Mouse (Mus musculus): Measurements from ENCODE around the gene Npr1. TPM values are rescaled to one million over a fixed set of nuclear protein-coding genes. Genes with fewer than 3 reads are reported as not detected.

Gene Npr1
- polyA plus RNA-seq, 1 experiment from 2014 or later: 24.3 TPM

DNA sequence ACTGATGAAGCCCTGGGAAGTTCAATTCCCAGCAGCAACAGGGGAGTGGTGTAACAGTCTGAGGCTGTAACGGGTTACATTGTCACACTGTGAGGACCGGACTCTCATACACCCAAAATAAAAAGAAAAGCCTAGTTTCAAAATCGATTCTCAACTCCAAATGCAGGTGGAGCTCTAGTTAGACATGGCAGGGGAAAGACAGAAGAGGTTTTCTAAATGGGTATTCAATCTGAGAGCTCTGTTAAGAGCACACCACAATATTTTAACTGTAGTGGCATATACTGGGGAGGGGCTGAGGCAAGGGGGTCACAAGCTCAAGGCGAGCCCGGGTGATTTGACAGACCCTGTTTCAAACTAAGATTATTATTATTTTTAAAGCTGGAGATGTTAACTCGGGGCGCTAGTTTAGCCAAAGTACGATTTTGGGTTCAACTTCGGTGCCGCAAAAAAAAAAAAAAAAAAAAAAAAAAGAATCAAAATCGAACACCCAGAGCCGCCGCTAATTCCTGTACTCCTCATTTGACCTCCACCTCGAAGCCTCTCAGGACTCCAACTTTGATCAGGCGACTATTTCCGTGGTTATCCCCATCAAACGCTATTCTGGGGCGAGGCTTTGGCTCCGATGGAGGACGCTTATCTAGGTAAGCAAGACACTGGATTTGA is 42.8 kb upstream of the Npr1 start:
- Histone ChIP-seq H3K27me3 (ENCODE audit: control insufficient read depth, insufficient read depth, low read depth, low read length) (no peaks in the 10 kb centered on the region), H3K4me3 (ENCODE audit: low read length) (peak overlapping the region; percentile 98), H3K4me2 (ENCODE audit: low read depth, low read length) (peak overlapping the region; percentile 86), H3K27ac (ENCODE audit: low read length) (peak overlapping the region; percentile 93), H3K9ac (ENCODE audit: low read length) (peak overlapping the region; percentile 99), H3K4me1 (replicated peaks; ENCODE audit: control insufficient read depth, insufficient read depth, low read length) (peaks cover 20% of the 10 kb centered on the region), H3K9me3 (ENCODE audit: control insufficient read depth, low read length) (no peaks in the 10 kb centered on the region), H3K36me3 (ENCODE audit: control insufficient read depth, insufficient read depth, low read length) (peaks cover 22% of the 10 kb centered on the region)
- no peak for ATAC-seq (ENCODE audit: low read depth)
- WGBS: 2% methylated on average over 20 of the region's 20 CpGs

GRCm38 (mm10) chr3:90506362-90506761 is 40.7 kb upstream of the Npr1 start:
- no peak for ATAC-seq (ENCODE audit: low read depth)

DNA sequence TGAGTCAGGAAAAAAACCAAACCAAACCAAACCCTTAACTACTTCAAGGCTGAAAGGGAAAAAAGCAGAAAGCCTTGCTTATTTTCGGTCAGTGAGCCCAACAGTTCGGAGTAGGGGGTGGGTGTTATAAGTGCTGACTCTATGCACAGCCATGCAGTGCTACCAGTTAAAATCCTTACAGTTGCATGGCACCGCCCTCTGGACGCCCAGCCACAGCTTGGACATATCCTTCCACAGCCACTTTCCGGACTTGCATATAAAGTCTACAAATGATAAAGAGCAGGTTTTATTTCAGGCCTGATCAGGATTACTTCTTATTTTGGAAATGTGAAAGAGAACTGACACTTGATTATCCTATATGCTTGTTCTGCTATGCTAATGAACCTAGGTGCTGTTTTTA is 39.5 kb upstream of the Npr1 start:
- H3K4me2 ChIP-seq (ENCODE audit: low read depth, low read length): no peak overlapping the region
- H3K9me3 ChIP-seq (ENCODE audit: control insufficient read depth, low read length): no peaks in the 10 kb centered on the region
- H3K4me3 ChIP-seq (ENCODE audit: low read length): no peak overlapping the region
- no peak overlapping the region for H3K27ac ChIP-seq (ENCODE audit: low read length)
- peaks cover 25% of the 10 kb centered on the region for H3K4me1 ChIP-seq (replicated peaks; ENCODE audit: control insufficient read depth, insufficient read depth, low read length)
- no peaks in the 10 kb centered on the region for H3K27me3 ChIP-seq (ENCODE audit: control insufficient read depth, insufficient read depth, low read depth, low read length)
- H3K9ac ChIP-seq (ENCODE audit: low read length): no peak overlapping the region
- 84% methylated on average over 5 of the region's 5 CpGs for WGBS
- ATAC-seq (ENCODE audit: low read depth): no peak
- H3K36me3 ChIP-seq (ENCODE audit: control insufficient read depth, insufficient read depth, low read length): peaks cover 42% of the 10 kb centered on the region

More at GRCm38 (mm10) chr3:90506362-90506761, 40.7 kb upstream of the Npr1 start:
- no peaks in the 10 kb centered on the region for H3K27me3 ChIP-seq (ENCODE audit: control insufficient read depth, insufficient read depth, low read depth, low read length)
- 56% methylated on average over 3 of the region's 3 CpGs for WGBS
- no peak overlapping the region for H3K4me2 ChIP-seq (ENCODE audit: low read depth, low read length)
- no peak overlapping the region for H3K4me3 ChIP-seq (ENCODE audit: low read length)
- no peak overlapping the region for H3K27ac ChIP-seq (ENCODE audit: low read length)
- peaks cover 25% of the 10 kb centered on the region for H3K4me1 ChIP-seq (replicated peaks; ENCODE audit: control insufficient read depth, insufficient read depth, low read length)
- no peaks in the 10 kb centered on the region for H3K9me3 ChIP-seq (ENCODE audit: control insufficient read depth, low read length)
- H3K36me3 ChIP-seq (ENCODE audit: control insufficient read depth, insufficient read depth, low read length): peaks cover 38% of the 10 kb centered on the region
- H3K9ac ChIP-seq (ENCODE audit: low read length): no peak overlapping the region

- Histone ChIP-seq H3K27me3 (ENCODE audit: control insufficient read depth, insufficient read depth, low read depth, low read length) (no peaks in the 10 kb centered on the region), H3K36me3 (ENCODE audit: control insufficient read depth, insufficient read depth, low read length) (peaks cover 52% of the 10 kb centered on the region), H3K4me3 (ENCODE audit: low read length) (no peak overlapping the region), H3K4me2 (ENCODE audit: low read depth, low read length) (no peak overlapping the region), H3K4me1 (replicated peaks; ENCODE audit: control insufficient read depth, insufficient read depth, low read length) (peaks cover 22% of the 10 kb centered on the region), H3K9ac (ENCODE audit: low read length) (no peak overlapping the region), H3K9me3 (ENCODE audit: control insufficient read depth, low read length) (no peaks in the 10 kb centered on the region), H3K27ac (ENCODE audit: low read length) (no peak overlapping the region)
- WGBS: 55% methylated on average over 4 of the region's 4 CpGs
- ATAC-seq (ENCODE audit: low read depth): no peak
Observed at GRCm38 (mm10) chr3:90503444-90503843, 37.8 kb upstream of the Npr1 start.

DNA sequence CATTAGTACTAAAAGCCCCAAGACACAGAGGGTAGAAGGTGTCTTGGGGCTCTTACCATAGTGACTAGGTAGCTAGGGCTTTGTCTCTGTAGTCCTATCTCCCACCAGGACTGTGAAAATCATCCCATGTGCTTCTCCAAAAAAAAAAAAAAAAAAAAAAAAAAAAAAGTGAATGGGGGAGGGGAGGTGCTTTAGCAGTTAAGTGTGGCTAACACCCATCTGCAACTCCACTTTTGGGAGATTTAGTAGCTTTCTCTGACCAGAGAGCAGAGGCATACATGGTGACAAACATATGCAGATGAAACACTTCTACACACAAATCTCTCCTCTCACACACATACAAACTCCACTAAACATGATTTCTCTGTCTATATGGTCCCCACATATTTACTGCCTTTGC is 31.9 kb upstream of the Npr1 start:
- H3K4me2 ChIP-seq (ENCODE audit: low read depth, low read length): no peak overlapping the region
- H3K9ac ChIP-seq (ENCODE audit: low read length): no peak overlapping the region
- no peaks in the 10 kb centered on the region for H3K27me3 ChIP-seq (ENCODE audit: control insufficient read depth, insufficient read depth, low read depth, low read length)
- H3K4me3 ChIP-seq (ENCODE audit: low read length): no peak overlapping the region
- H3K4me1 ChIP-seq (replicated peaks; ENCODE audit: control insufficient read depth, insufficient read depth, low read length): no peaks in the 10 kb centered on the region; the same call in 1 of the 2 replicates
- H3K36me3 ChIP-seq (ENCODE audit: control insufficient read depth, insufficient read depth, low read length): peaks cover 50% of the 10 kb centered on the region
- H3K9me3 ChIP-seq (ENCODE audit: control insufficient read depth, low read length): no peaks in the 10 kb centered on the region
- no peak overlapping the region for H3K27ac ChIP-seq (ENCODE audit: low read length)
- ATAC-seq (ENCODE audit: low read depth): no peak

DNA sequence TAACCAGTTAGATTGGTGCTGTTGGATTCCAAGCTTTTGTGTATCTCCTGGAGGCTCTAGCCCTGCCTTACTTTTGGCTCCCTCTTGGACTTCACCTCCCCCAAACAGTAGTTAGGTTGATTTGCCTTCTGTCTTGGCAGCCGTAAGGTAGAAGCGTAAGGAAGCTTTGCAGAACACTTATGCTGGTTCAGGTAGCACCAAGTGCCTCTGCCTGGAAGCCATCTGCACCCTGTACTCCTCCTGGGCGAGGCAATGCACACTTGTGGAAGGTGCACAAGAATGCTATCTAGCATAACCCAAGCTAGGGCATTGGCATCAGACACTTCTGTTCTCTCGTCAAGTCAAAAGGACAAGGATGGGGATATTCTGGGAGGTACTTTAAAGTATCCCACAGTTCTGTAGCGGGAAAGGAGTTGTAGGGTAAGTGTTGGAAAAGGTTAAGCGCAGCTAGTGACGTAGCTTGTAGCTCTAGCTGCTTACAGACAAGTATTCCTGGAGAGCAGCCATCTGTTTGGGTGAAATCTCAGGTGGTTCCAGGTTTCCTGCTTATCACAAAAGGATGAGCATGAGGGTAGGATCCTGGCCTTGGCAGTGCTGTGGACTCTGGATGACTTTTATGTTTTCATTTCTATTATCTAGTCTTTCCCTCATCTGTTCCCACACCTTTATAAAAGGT is 30.3 kb upstream of the Npr1 start:
- no peaks in the 10 kb centered on the region; the same call in 1 of the 2 replicates for H3K4me1 ChIP-seq (replicated peaks; ENCODE audit: control insufficient read depth, insufficient read depth, low read length)
- no peaks in the 10 kb centered on the region for H3K27me3 ChIP-seq (ENCODE audit: control insufficient read depth, insufficient read depth, low read depth, low read length)
- H3K36me3 ChIP-seq (ENCODE audit: control insufficient read depth, insufficient read depth, low read length): peaks cover 36% of the 10 kb centered on the region
- no peak for ATAC-seq (ENCODE audit: low read depth)
- H3K4me2 ChIP-seq (ENCODE audit: low read depth, low read length): no peak overlapping the region
- WGBS: 81% methylated on average over 7 of the region's 7 CpGs
- H3K4me3 ChIP-seq (ENCODE audit: low read length): no peak overlapping the region
- H3K9me3 ChIP-seq (ENCODE audit: control insufficient read depth, low read length): no peaks in the 10 kb centered on the region
- H3K27ac ChIP-seq (ENCODE audit: low read length): no peak overlapping the region
- H3K9ac ChIP-seq (ENCODE audit: low read length): no peak overlapping the region

- WGBS: 50% methylated on average over 4 of the region's 4 CpGs
- Histone ChIP-seq H3K27me3 (ENCODE audit: control insufficient read depth, insufficient read depth, low read depth, low read length) (no peaks in the 10 kb centered on the region), H3K4me2 (ENCODE audit: low read depth, low read length) (no peak overlapping the region), H3K36me3 (ENCODE audit: control insufficient read depth, insufficient read depth, low read length) (peaks cover 29% of the 10 kb centered on the region), H3K9ac (ENCODE audit: low read length) (no peak overlapping the region), H3K27ac (ENCODE audit: low read length) (peak overlapping the region; percentile 32; the same call in 1 of the 2 replicates), H3K4me3 (ENCODE audit: low read length) (no peak overlapping the region), H3K9me3 (ENCODE audit: control insufficient read depth, low read length) (no peaks in the 10 kb centered on the region), H3K4me1 (replicated peaks; ENCODE audit: control insufficient read depth, insufficient read depth, low read length) (peaks cover 10% of the 10 kb centered on the region)
- ATAC-seq (ENCODE audit: low read depth): no peak
Observed at GRCm38 (mm10) chr3:90493831-90494540, 28.3 kb upstream of the Npr1 start.

GRCm38 (mm10) chr3:90491350-90491749 is 25.7 kb upstream of the Npr1 start:
- no peak overlapping the region for H3K4me2 ChIP-seq (ENCODE audit: low read depth, low read length)
- no peak for ATAC-seq (ENCODE audit: low read depth)
- H3K9ac ChIP-seq (ENCODE audit: low read length): no peak overlapping the region
- 32% methylated on average over 2 of the region's 2 CpGs for WGBS
- H3K4me1 ChIP-seq (replicated peaks; ENCODE audit: control insufficient read depth, insufficient read depth, low read length): peaks cover 10% of the 10 kb centered on the region
- H3K9me3 ChIP-seq (ENCODE audit: control insufficient read depth, low read length): no peaks in the 10 kb centered on the region
- H3K36me3 ChIP-seq (ENCODE audit: control insufficient read depth, insufficient read depth, low read length): peaks cover 27% of the 10 kb centered on the region
- no peak overlapping the region for H3K4me3 ChIP-seq (ENCODE audit: low read length)
- no peak overlapping the region for H3K27ac ChIP-seq (ENCODE audit: low read length)
- no peaks in the 10 kb centered on the region for H3K27me3 ChIP-seq (ENCODE audit: control insufficient read depth, insufficient read depth, low read depth, low read length)

DNA sequence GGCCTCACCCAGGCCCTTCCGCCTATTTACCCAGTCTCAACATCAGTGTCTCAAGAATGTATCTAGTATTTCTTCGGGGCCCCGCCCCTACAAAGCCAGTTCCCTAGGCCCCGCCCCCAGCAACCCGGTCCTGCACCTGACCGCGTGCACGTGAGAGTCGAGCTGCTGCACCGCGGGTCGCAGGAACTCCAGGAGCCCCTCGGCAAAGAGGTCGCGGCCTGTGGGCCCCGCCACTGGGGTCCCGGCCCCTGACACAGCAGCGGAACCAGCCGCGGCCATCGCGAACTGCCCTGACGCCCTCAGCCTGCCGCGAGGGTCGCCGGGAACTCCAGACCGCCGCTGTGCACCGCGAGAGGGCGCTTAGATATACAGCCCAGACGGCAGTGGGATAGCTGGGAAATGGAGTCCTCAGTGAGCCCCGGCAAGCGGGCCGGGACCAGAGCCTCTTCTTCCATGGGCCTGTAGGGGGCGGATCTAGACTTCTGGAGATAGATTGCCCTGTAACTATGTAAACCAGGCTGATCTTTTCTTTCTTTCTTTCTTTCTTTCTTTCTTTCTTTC is 25.1 kb upstream of the Npr1 start, which contains the start of gene Snapin:
TSS of gene Snapin (minus strand) at position 338 of the 561 bp plus-strand sequence.
- H3K9me3 ChIP-seq (ENCODE audit: control insufficient read depth, low read length): no peaks in the 10 kb centered on the region
- peak within 1 kb of the TSS; percentile 86 for H3K9ac ChIP-seq (ENCODE audit: low read length)
- peak within 1 kb of the TSS; percentile 80 for H3K4me3 ChIP-seq (ENCODE audit: low read length)
- H3K36me3 ChIP-seq (ENCODE audit: control insufficient read depth, insufficient read depth, low read length): peaks cover 26% of the 10 kb centered on the region
- peak within 1 kb of the TSS; percentile 62 for H3K4me2 ChIP-seq (ENCODE audit: low read depth, low read length)
- peak; percentile 99 for ATAC-seq (ENCODE audit: low read depth)
- H3K27ac ChIP-seq (ENCODE audit: low read length): peak within 1 kb of the TSS; percentile 86
- peaks cover 10% of the 10 kb centered on the region for H3K4me1 ChIP-seq (replicated peaks; ENCODE audit: control insufficient read depth, insufficient read depth, low read length)
- no peaks in the 10 kb centered on the region for H3K27me3 ChIP-seq (ENCODE audit: control insufficient read depth, insufficient read depth, low read depth, low read length)
- under 1% methylated on average over 37 of the region's 37 CpGs for WGBS
